Mouse (Mus musculus) heart, embryonic 13.5 days (tissue): ENCODE data around the gene Kif18b. TPM values are rescaled to one million over a fixed set of nuclear protein-coding genes. Genes with fewer than 3 reads are reported as not detected.

Source experiments
- ATAC-seq: fragments of 200-750 bp; cut with Nextera tagmentation; 2 replicates; pipeline ENCODE4 v1.8.0; 2017; ENCODE audit warnings: moderate TSS enrichment; ENCODE audit not compliant: insufficient number of reproducible peaks, low FRiP score, low TSS enrichment; ENCODE audit errors: extremely low read depth
- H3K27ac ChIP-seq: fragments of 300-500 bp; sonication (generic); replicated peaks from 2 replicates; pipeline ENCODE4 v1.5.1; 2015; ENCODE audit warnings: moderate library complexity, mild to moderate bottlenecking, inconsistent platforms
- H3K27me3 ChIP-seq: fragments of 300-500 bp; sonication (generic); replicated peaks from 2 replicates; pipeline ENCODE4 v1.6.1; 2015; ENCODE audit warnings: mild to moderate bottlenecking, inconsistent platforms
- H3K36me3 ChIP-seq: fragments of 300-500 bp; sonication (generic); 2 replicates; pipeline ENCODE4 v1.6.1; 2015; ENCODE audit warnings: mild to moderate bottlenecking, inconsistent platforms
- H3K4me1 ChIP-seq: fragments of 300-500 bp; sonication (generic); 2 replicates; pipeline ENCODE4 v1.6.1; 2015; ENCODE audit warnings: inconsistent platforms
- H3K4me2 ChIP-seq: fragments of 300-500 bp; sonication (generic); 2 replicates; pipeline ENCODE4 v1.6.1; 2015; ENCODE audit warnings: inconsistent platforms, mild to moderate bottlenecking, moderate library complexity
- H3K4me3 ChIP-seq: fragments of 300-500 bp; sonication (generic); 2 replicates; pipeline ENCODE4 v1.5.1; 2015; ENCODE audit warnings: moderate library complexity, mild to moderate bottlenecking, inconsistent platforms
- H3K9ac ChIP-seq: fragments of 300-500 bp; sonication (generic); 2 replicates; pipeline ENCODE4 v1.6.1; 2015; ENCODE audit warnings: inconsistent platforms, mild to moderate bottlenecking, moderate library complexity
- H3K9me3 ChIP-seq: fragments of 300-500 bp; sonication (generic); 2 replicates; pipeline ENCODE4 v1.6.1; 2016; ENCODE audit warnings: inconsistent platforms
- WGBS: fragments of 180-500 bp; shearing (Covaris S2); methylation state at CpG from one replicate; pipeline ENCODE4 v1.1.7; 2015; ENCODE audit warnings: mixed read lengths; 5-methylcytosine and 5-hydroxymethylcytosine counted together
- polyA plus RNA-seq: library from polyadenylated mRNA; unstranded; fragments of >200 nt; fragmentation: Nextera tagmentation; extraction: Ambion mirVana; gene quantifications from 2 replicates; pipeline ENCODE4 v1.2.1, GENCODE M21; 2015

The Kif18b gene
- polyA plus RNA-seq, 1 experiment from 2014 or later, result 7.0 TPM

- peaks cover 82% of the 10 kb centered on the region for H3K27me3 ChIP-seq
Measured at GRCm38 (mm10) chr11:102895779-102896178, 29.1 kb downstream of the Kif18b start.

GRCm38 (mm10) chr11:102894716-102895115, 30.2 kb downstream of the Kif18b start:
- Histone ChIP-seq H3K9me3 (no peaks in the 10 kb centered on the region), H3K27ac (no peak overlapping the region), H3K27me3 (peaks cover 82% of the 10 kb centered on the region), H3K4me2 (no peak overlapping the region), H3K4me1 (peaks cover 15% of the 10 kb centered on the region; the same call in 1 of the 2 replicates), H3K9ac (no peak overlapping the region), H3K4me3 (no peak overlapping the region), H3K36me3 (no peaks in the 10 kb centered on the region)
- WGBS, result 90% methylated on average over 4 of the region's 4 CpGs
- ATAC-seq, result no peak

More at GRCm38 (mm10) chr11:102895779-102896178, 29.1 kb downstream of the Kif18b start:
- Histone ChIP-seq H3K4me1 (peaks cover 15% of the 10 kb centered on the region; the same call in 1 of the 2 replicates), H3K9me3 (no peaks in the 10 kb centered on the region), H3K4me2 (no peak overlapping the region), H3K27ac (no peak overlapping the region), H3K36me3 (no peaks in the 10 kb centered on the region), H3K9ac (no peak overlapping the region), H3K4me3 (no peak overlapping the region)
- WGBS, result 43% methylated on average over 9 of the region's 9 CpGs
- no peak; the same call in 1 of the 2 replicates for ATAC-seq

- Histone ChIP-seq H3K4me2 (peak overlapping the region; percentile 80), H3K4me1 (peaks cover 15% of the 10 kb centered on the region; the same call in 1 of the 2 replicates), H3K27me3 (peaks cover 79% of the 10 kb centered on the region), H3K9ac (peak overlapping the region; percentile 80), H3K36me3 (no peaks in the 10 kb centered on the region), H3K9me3 (no peaks in the 10 kb centered on the region), H3K27ac (no peak overlapping the region), H3K4me3 (peak overlapping the region; percentile 48)
- 3% methylated on average over 43 of the region's 43 CpGs for WGBS
- no peak for ATAC-seq
Measured at GRCm38 (mm10) chr11:102893015-102893651, 31.8 kb downstream of the Kif18b start.

- no peak overlapping the region for H3K27ac ChIP-seq
- peaks cover 77% of the 10 kb centered on the region for H3K27me3 ChIP-seq
- WGBS, result 71% methylated on average over 5 of the region's 5 CpGs
- H3K4me1 ChIP-seq, result peaks cover 16% of the 10 kb centered on the region
- ATAC-seq, result no peak
- no peaks in the 10 kb centered on the region for H3K36me3 ChIP-seq
- no peaks in the 10 kb centered on the region for H3K9me3 ChIP-seq
- no peak overlapping the region for H3K4me2 ChIP-seq
- H3K9ac ChIP-seq, result no peak overlapping the region
- H3K4me3 ChIP-seq, result no peak overlapping the region
Measured at GRCm38 (mm10) chr11:102890096-102890495, 34.8 kb downstream of the Kif18b start.

GRCm38 (mm10) chr11:102888135-102888534, 36.8 kb downstream of the Kif18b start:
- no peak for ATAC-seq
- Histone ChIP-seq H3K27me3 (peaks cover 60% of the 10 kb centered on the region), H3K4me2 (no peak overlapping the region), H3K9ac (no peak overlapping the region), H3K4me3 (no peak overlapping the region), H3K9me3 (no peaks in the 10 kb centered on the region), H3K27ac (no peak overlapping the region), H3K4me1 (peaks cover 22% of the 10 kb centered on the region), H3K36me3 (no peaks in the 10 kb centered on the region)
- WGBS, result 53% methylated on average over 3 of the region's 3 CpGs

GRCm38 (mm10) chr11:102887433-102887832, 37.5 kb downstream of the Kif18b start:
- Histone ChIP-seq H3K36me3 (no peaks in the 10 kb centered on the region), H3K27ac (no peak overlapping the region), H3K4me1 (peaks cover 17% of the 10 kb centered on the region), H3K27me3 (peaks cover 60% of the 10 kb centered on the region), H3K9ac (no peak overlapping the region), H3K4me3 (no peak overlapping the region), H3K4me2 (no peak overlapping the region), H3K9me3 (no peaks in the 10 kb centered on the region)
- WGBS, result 76% methylated on average over 5 of the region's 5 CpGs
- no peak for ATAC-seq

- Histone ChIP-seq H3K36me3 (no peaks in the 10 kb centered on the region), H3K27ac (peak within 1 kb of the TSS; percentile 36; the same call in 1 of the 2 replicates), H3K4me2 (peak within 1 kb of the TSS; percentile 22; the same call in 1 of the 2 replicates), H3K27me3 (peaks cover 52% of the 10 kb centered on the region), H3K4me1 (peaks cover 31% of the 10 kb centered on the region), H3K4me3 (no peak within 1 kb of the TSS), H3K9me3 (no peaks in the 10 kb centered on the region), H3K9ac (peak within 1 kb of the TSS; percentile 15; the same call in 1 of the 2 replicates)
- WGBS, result 48% methylated on average over 10 of the region's 10 CpGs
- no peak for ATAC-seq
Measured at GRCm38 (mm10) chr11:102884616-102885219, 40.2 kb downstream of the Kif18b start, which contains the start of gene Fam187a. Gene Fam187a (plus strand): TSS chr11:102885169.

- WGBS, result 11% methylated on average over 13 of the region's 13 CpGs
Measured at GRCm38 (mm10) chr11:102881314-102882198, 43.4 kb downstream of the Kif18b start.

GRCm38 (mm10) chr11:102880585-102881313, 44.2 kb downstream of the Kif18b start, which contains the start of the genes Eftud2 and Ccdc103:
Gene Eftud2 (minus strand): TSS chr11:102880985.
Gene Ccdc103 (plus strand): TSS chr11:102881204.
- WGBS, result under 1% methylated on average over 62 of the region's 62 CpGs
- H3K27me3 ChIP-seq, result peaks cover 17% of the 10 kb centered on the region; the same call in 1 of the 2 replicates
- peaks cover 37% of the 10 kb centered on the region for H3K4me1 ChIP-seq
- no peaks in the 10 kb centered on the region for H3K9me3 ChIP-seq
- peak within 1 kb of the TSS; percentile 93 for H3K4me3 ChIP-seq
- peaks cover 21% of the 10 kb centered on the region for H3K36me3 ChIP-seq
- H3K27ac ChIP-seq, result peak within 1 kb of the TSS; percentile 82
- ATAC-seq, result peak; percentile 81
- H3K9ac ChIP-seq, result peak within 1 kb of the TSS; percentile 96
- peak within 1 kb of the TSS; percentile 93 for H3K4me2 ChIP-seq

More at GRCm38 (mm10) chr11:102881314-102882198, 43.4 kb downstream of the Kif18b start:
- peaks cover 23% of the 10 kb centered on the region for H3K27me3 ChIP-seq
- no peak for ATAC-seq
- peak overlapping the region; percentile 96 for H3K9ac ChIP-seq
- H3K36me3 ChIP-seq, result peaks cover 14% of the 10 kb centered on the region
- peaks cover 37% of the 10 kb centered on the region for H3K4me1 ChIP-seq
- peak overlapping the region; percentile 93 for H3K4me2 ChIP-seq
- peak overlapping the region; percentile 93 for H3K4me3 ChIP-seq
- H3K27ac ChIP-seq, result peak overlapping the region; percentile 82
- no peaks in the 10 kb centered on the region for H3K9me3 ChIP-seq

- Histone ChIP-seq H3K9me3 (no peaks in the 10 kb centered on the region), H3K27me3 (peaks cover 11% of the 10 kb centered on the region; the same call in 1 of the 2 replicates), H3K4me1 (peaks cover 27% of the 10 kb centered on the region), H3K4me2 (peak overlapping the region; percentile 93), H3K36me3 (peaks cover 32% of the 10 kb centered on the region), H3K9ac (no peak overlapping the region; the same call in 1 of the 2 replicates), H3K4me3 (peak overlapping the region; percentile 93), H3K27ac (no peak overlapping the region)
- 90% methylated on average over 2 of the region's 2 CpGs for WGBS
- no peak for ATAC-seq
Measured at GRCm38 (mm10) chr11:102879558-102879957, 45.4 kb downstream of the Kif18b start.
